Mouse (Mus musculus) B cell, adult 2 months (primary cell): ENCODE measurements around the gene Trem3.

Source experiments
- DNase-seq, 2 experiments: peaks; one replicate each; pipeline ENCODE4 v3.0.0; 2022

Trem3 gene

DNA sequence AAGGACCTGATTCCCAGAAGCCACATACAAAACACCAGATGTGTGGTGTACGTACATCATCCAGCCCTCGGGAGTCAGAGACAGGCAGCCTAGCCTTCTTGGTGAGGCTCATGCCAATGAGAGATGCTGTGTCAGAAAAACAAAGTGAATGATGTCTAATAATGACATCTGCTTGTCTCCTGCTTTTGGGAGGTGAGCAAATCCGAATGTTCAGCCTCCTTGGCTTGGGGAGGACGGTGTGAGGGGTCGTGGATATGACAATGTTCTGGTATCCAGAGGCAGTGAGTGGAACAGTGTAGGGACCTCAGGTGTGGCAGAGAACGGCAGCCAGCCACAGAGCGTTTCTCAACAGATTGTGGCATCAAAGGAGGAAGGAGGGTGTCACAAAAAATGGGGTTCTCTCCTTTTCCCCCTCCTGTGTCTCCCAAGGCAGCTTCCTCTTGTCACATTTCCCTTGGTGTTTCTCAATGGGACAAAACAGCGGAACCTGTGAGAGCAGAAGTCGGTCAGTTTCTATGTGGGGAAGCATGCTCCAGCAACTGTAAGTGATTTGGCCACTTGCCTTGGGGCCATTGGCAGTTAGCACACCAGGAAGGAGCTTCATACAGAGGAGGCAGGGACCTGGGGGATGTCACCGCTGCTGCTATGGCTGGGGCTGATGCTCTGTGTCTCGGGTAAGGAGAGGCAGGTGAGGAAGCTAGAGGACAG is at the start of gene Trem3:
Gene Trem3 (plus strand): TSS at position 557 of the 708 bp plus-strand sequence.
- DNase-seq = no peak

DNA sequence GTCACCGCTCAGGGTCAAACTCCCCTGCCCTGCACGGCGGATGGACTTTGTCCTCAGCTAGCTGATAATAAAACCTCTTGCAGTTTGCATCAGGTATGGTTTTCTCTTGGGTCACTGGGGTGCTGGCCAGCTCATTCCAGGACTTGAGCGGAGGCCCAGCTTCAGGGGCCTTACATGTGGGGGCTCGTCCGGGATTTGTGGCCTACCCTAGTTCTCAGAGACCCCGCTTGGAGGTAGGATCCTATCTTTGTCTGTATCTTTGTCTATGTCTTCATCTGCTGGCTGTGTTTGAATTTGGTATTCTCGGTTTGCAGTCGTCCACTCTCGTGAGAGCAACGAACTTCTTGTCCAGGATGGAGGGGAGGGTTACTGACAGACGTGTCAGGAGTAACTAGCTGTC is 44.5 kb upstream of the Trem3 start:
- no peak for DNase-seq

DNA sequence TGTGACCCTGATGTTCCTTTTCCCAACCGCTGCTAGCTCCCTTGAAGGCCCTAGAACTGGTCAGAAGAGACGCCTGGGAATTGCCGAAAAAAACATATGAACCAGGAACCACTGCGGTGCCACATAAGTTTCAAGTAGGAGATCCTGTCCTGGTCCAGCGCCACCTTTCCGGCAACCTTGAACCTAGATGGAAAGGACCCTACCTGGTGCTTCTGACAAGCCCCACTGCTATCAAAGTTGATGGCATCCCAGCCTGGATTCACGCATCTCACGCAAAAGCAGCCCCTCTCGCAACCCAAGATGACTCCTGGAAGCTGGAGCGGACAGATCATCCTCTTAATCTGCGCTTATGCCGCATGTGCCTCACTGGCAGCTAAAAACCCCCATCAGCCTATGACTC is 35.0 kb upstream of the Trem3 start:
- no peak for DNase-seq

DNA sequence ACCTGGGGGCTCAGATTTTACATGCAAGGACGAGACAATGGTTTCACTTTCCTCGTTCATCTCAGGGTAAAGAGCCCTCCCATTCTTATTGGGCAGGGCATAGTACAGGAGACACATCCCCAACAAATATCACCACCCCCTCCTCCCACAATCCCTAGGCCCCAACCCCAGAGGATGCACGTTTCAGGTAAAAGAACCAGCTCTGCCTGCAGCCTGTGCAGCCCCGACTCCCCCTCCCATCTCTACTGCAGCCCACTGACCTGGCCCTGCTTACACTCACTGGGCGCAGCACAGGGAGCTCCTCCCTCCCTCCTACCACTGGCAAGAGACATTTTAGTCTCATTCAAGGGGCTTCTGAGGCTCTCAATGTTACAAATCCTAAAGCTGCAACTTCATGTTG is 34.1 kb upstream of the Trem3 start:
- DNase-seq = no peak

DNA sequence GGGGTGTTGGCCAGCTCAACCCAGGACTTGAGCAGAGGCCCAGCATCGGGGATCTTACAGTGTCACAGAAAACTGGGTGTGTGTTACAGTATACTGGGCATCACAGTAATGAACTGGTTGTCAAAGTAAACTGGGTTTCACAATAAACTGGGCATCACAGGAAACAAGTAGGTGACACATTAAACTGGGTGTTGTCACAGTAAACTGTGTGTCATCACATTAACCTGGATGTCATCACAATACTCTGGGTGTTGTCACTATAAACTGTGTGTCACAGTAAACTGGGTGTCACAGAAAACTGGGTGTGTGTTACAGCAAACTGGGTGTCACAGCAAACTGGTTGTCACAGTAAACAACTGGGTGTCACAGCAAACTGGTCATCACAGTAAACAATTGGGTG is 32.1 kb upstream of the Trem3 start:
- no peak for DNase-seq

- no peak for DNase-seq
These were observed 16.9 kb upstream of the Trem3 start for GRCm38 (mm10) chr17:48230680-48231079.

GRCm38 (mm10) chr17:48232518-48232917 is 15.1 kb upstream of the Trem3 start, which contains the start of gene Trem1:
TSS of gene Trem1 (plus strand) at chr17:48232768.
- DNase-seq = peak; percentile 6 to 24

DNA sequence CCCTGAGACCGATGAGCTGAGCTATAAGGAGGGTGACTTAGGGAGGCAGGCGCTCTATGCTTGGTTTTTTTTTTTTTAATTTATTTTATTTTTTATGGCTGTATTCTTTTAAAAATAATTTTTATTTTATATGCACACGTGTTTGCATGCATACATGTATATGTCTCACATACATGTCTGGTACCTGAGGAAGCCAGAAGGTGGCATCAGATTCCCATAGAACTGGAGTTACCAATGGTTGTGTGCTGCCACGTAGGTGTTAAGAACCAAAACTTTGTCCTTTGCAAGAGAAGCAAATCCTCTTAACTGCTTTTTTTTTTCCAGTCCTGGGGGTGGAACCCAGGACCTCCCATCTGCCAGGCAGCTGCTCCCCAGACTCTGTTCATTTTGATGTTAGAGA is 13.8 kb upstream of the Trem3 start:
- DNase-seq = no peak

GRCm38 (mm10) chr17:48234550-48234949 is 13.0 kb upstream of the Trem3 start:
- DNase-seq = no peak

DNA sequence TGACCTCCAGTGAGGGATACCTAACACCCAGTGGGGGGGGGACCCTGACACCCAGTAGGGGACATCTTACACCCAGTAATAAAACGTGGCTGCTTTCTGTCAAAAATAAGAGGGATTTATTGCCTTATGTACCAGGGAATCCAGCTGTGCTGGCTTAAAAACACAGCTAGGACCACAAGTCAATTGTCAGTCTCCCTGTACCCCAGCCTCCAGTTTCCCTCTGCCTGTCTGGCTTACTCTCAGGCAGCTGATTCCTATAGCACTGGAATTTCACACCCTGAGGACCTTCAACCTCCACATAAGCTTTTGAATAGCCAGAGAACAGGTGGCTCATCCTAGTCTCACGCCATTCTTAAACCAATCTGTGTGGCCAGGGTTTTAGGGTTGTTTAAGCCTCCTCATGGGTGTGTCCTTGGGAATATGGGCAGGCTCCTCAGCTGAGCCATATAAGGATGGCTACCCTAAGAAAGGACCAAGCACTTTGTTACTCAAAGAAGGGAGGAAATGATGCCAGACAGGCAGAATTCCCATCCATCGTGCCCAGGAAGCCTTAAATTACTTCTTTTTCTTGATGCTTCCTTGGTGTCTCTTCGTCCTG is 11.7 kb upstream of the Trem3 start:
- DNase-seq = no peak

DNA sequence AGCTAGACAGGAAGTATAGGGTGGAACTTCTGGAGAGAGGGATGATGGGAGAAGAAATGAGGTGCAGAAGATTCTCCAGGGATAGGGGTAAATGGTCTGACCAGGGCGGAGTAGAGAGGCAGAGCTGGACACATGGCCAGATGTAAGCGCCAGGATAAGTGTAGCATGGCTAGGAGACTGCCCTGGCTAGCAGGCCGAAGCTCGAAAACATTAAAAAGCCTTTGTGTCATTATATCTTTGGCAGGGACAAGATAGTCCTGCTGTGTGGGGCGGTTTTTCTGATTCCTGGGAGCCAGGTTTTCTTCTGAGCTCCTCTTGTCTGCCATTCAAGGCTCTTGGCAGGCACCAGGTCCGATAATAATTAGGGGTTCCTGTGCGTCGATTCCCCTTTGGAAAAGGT is 10.0 kb upstream of the Trem3 start:
- DNase-seq = no peak

- DNase-seq = no peak
These were observed 1.5 kb downstream of the Trem3 start for GRCm38 (mm10) chr17:48249039-48249438.

GRCm38 (mm10) chr17:48249501-48249900 is 1.9 kb downstream of the Trem3 start:
- DNase-seq = no peak

- no peak for DNase-seq
These were observed 3.1 kb downstream of the Trem3 start for GRCm38 (mm10) chr17:48250631-48251030.

- no peak for DNase-seq
These were observed 9.0 kb downstream of the Trem3 start for GRCm38 (mm10) chr17:48256575-48256974.

DNA sequence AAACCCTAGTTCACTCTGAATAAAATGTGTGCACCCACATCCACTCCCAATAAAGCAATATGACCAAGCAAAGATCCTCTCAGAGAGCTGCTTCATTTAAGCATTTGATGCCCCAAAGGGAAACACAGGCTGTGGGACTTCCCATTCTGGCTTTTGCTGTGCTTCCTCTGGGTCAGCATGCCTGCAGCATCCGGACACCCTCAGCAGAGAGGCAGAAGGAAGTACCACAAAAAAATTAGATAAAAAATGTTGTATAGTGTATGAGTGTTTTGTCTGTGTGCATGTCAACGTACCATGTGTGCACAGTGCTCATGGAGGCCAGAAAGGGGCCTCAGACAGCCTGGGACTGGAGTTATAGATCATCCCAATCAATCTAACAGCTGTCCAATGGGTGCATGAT is 14.3 kb downstream of the Trem3 start:
- DNase-seq = no peak

- no peak for DNase-seq
These were observed 16.3 kb downstream of the Trem3 start, which contains the start of gene Treml4 for GRCm38 (mm10) chr17:48263741-48264362. TSS of gene Treml4 (plus strand) at chr17:48264295.

DNA sequence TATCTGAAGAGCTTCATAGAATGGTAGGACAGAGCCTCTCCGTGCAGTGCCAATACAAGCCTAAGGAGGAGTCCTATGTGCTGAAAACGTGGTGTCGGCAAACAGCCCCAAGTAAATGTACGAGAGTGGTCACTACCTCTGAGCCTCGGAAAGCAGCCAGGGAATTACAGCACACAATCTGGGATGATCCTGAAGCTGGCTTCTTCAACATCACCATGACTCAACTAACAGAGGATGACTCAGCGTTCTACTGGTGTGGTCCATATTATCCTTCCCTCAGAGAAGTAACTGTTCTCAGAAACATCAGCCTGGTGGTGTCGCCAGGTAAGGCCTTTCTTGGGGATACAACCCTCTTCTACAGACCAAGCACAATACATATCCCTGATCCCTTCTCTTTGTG is 17.1 kb downstream of the Trem3 start:
- DNase-seq = no peak

- no peak for DNase-seq
These were observed 18.6 kb downstream of the Trem3 start for GRCm38 (mm10) chr17:48266138-48266537.

- no peak for DNase-seq
These were observed 19.2 kb downstream of the Trem3 start for GRCm38 (mm10) chr17:48266610-48267304.

DNA sequence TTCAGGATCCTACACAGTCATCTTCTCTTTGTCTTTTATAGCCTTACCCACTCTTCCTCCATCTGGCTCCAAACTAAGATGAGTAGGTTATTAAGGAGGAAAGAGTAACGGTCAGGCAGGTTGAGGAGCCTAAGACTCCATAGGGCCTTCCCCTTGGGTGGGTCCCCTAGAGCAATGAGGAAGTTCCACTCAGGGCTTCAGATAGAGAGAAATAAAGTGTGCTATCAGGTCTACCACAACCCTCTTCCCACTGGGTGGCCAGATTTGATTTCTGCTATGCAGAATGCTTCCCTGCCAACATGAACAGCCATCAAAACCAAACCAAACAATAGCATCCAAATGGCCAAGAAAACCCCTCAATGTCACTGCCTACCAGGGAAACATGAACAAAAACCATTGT is 20.0 kb downstream of the Trem3 start:
- DNase-seq = peak; percentile 24 to 34

DNA sequence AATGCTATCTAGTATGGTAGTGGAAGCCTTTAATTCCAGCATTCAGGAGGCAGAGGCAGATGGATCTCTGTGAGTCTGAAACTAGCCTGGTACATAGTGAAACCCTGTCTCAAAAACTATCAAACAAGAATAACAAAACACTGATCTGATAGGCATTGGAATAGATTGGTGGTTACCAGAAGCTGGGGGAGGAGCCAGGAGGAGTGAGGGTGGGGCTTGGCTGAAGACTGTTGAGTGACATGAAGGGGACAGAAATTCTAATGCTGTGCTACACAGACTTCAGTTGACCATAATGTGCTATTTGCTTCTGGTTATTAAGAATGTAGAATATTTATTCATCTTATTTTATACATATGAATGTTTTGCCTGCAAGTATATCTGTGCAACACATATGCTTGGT is 20.7 kb downstream of the Trem3 start:
- DNase-seq = no peak

DNA sequence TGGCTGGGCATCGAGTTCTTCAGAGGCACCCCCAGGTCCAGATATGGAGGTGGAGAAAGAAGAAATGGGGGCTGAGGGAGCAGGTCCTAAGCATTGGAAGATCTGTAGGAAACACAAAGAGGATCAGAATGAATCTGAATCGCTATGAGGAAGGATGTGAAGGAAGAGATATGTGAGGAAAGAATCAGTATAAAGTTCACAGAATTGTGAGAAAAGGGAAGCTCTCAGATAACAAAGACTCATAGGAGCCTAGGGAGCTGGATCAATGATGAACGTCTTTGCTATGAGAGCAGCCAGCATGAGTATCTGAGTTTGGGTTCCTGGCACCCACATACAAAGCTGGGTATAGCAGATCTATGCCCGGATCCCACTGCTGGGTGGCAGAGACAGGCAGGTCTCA is 22.3 kb downstream of the Trem3 start:
- no peak for DNase-seq

DNA sequence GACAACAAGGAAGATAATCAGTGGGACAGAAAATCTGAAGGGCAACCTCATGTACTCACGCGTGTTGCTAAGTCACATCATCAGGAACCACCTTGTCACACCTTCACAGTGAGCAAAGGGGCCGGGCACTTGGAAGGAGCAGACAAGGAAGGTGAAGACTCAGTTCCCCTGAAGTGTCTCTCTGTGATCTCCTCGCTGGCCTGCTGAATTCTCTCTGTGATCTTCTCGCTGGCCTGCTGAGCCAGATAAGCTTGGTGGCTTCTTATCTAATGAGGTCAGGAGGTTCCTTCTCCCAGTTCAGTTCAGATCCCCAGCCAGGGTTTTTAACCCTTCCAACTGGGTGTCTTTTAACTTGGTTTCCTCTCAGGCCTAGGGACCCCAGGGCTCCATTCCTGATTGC is 24.6 kb downstream of the Trem3 start:
- DNase-seq = no peak
